Mouse (Mus musculus): Measurements from ENCODE around the gene Abi2. TPM values are rescaled to one million over a fixed set of nuclear protein-coding genes. Genes with fewer than 3 reads are reported as not detected.
A peak's percentile ranks its signal among the peaks of the same experiment; 100 is the strongest.
"Not testable (repeated sequence)": the region's sequence is repeated elsewhere in the genome, so short reads cannot be mapped to it uniquely, and the experiment has no call there.

The Abi2 gene
- polyA plus RNA-seq, 1 experiment from 2014 or later, result 73.2 TPM

DNA sequence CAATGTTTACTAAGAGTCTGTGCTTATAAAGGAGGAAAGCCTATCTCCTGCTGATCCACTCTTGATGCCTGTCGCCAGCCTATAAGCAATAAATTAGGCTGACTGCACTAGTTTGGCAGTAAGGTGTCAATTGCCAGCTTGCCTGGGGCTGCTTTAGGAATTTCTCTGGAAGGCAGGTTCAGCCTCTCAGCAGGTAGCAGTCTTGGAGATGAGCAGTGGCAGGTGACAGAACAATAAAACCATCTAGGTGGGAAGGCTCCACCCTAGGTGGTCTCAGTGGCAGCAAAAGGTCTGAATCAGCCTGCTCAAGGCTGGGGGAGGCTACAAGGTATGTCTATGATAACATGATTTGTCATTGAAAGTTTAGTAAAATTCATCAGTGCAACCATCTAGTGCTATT lies 23.1 kb downstream of the Abi2 start:
- Histone ChIP-seq H3K4me1 (replicated peaks) (peaks cover 6% of the 10 kb centered on the region), H3K4me2 (no peak overlapping the region), H3K9ac (no peak overlapping the region), H3K36me3 (peaks cover 8% of the 10 kb centered on the region; the same call in 1 of the 2 replicates), H3K4me3 (no peak overlapping the region), H3K27me3 (no peaks in the 10 kb centered on the region), H3K9me3 (no peaks in the 10 kb centered on the region), H3K27ac (replicated peaks) (no peak overlapping the region)
- WGBS, result 6% methylated on average over 1 of the region's 1 CpGs
- ATAC-seq (ENCODE audit: low read depth), result no peak

DNA sequence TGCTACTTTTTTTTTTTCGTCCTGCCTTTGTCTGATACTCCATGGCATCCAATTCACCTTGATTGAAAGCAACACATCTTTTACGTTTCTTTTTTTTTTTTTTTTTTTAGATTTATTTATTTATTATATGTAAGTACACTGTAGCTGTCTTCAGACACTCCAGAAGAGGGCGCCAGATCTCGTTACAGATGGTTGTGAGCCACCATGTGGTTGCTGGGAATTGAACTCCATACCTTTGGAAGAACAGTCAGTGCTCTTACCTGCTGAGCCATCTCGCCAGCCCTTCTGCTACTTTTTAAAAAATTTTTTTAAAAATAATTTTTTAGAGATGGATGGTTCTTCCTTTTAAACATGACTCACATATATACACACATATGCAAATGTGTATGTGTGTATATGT lies 32.0 kb downstream of the Abi2 start:
- WGBS, result 86% methylated on average over 5 of the region's 5 CpGs

DNA sequence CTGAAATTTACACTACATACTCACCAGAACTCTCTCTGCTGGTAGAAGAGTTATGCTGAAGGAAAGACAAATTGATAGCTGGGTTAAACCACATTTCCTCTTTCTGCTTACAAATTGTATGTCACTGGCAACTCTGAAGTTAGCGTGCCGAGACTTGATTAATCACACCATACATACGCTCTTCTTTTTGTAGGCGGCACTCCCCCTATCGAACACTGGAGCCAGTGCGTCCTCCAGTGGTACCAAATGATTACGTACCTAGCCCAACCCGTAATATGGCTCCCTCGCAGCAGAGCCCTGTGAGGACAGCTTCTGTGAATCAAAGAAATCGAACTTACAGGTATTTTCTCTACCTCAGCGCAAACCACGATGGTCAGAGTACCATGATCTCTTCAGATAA lies 37.6 kb downstream of the Abi2 start:
- no peak for ATAC-seq (ENCODE audit: low read depth)

More for the DNA sequence above, 32.0 kb downstream of the Abi2 start:
- not testable (repeated sequence) for ATAC-seq (ENCODE audit: low read depth); H3K4me3 ChIP-seq; H3K9me3 ChIP-seq; H3K9ac ChIP-seq; H3K4me1 ChIP-seq (replicated peaks); H3K27me3 ChIP-seq; H3K4me2 ChIP-seq; H3K27ac ChIP-seq (replicated peaks)
- H3K36me3 ChIP-seq, result peaks cover 28% of the 10 kb centered on the region

DNA sequence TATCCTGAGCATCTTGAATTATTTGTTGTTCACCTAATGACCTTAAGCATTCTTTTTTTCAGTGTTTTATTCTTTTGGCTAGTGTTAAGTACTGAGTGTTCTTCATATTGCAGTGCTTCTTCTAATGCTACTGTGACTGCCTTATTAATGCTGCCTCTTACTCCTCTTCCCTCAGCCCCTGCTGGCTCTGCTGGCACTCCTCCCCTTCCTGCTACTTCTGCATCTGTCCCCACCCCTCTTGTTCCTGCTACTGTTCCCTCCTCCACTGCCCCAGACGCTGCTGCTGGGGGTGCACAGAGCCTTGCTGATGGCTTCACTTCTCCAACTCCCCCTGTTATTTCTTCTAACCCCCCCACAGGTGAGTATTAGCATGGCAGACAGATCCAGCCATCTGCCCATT lies 40.5 kb downstream of the Abi2 start:
- Histone ChIP-seq H3K4me3 (no peak overlapping the region), H3K9me3 (no peaks in the 10 kb centered on the region), H3K27ac (replicated peaks) (no peak overlapping the region), H3K9ac (no peak overlapping the region), H3K4me2 (no peak overlapping the region), H3K27me3 (no peaks in the 10 kb centered on the region), H3K36me3 (peaks cover 52% of the 10 kb centered on the region), H3K4me1 (replicated peaks) (no peaks in the 10 kb centered on the region)
- WGBS, result 41% methylated on average over 1 of the region's 1 CpGs
- ATAC-seq (ENCODE audit: low read depth), result no peak

More for the DNA sequence above, 37.6 kb downstream of the Abi2 start:
- H3K36me3 ChIP-seq, result peaks cover 45% of the 10 kb centered on the region
- H3K4me3 ChIP-seq, result no peak overlapping the region
- H3K4me2 ChIP-seq, result no peak overlapping the region
- no peak overlapping the region for H3K27ac ChIP-seq (replicated peaks)
- 82% methylated on average over 12 of the region's 12 CpGs for WGBS
- no peaks in the 10 kb centered on the region for H3K4me1 ChIP-seq (replicated peaks)
- no peaks in the 10 kb centered on the region for H3K27me3 ChIP-seq
- no peak overlapping the region for H3K9ac ChIP-seq
- no peaks in the 10 kb centered on the region for H3K9me3 ChIP-seq

DNA sequence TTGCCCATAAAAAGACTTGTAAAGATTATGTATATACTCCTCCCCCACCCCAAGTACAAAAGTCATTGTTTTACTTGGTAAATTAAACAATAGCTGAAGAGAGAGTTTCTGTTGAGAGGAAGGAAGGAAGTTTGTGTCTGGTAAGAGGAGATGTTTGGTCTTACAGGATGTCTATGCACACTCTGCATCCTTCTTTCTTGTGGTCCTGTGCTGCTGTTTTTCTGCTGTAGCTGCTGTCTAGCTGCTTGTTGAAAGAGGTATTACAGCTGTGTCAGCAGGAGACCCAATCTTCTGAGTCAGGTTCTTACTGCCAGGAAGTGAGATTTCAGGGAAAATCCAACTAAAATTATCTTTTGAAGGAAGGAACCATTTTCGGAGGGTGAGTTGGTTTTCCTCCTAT lies 51.2 kb downstream of the Abi2 start:
- Histone ChIP-seq H3K27me3 (no peaks in the 10 kb centered on the region), H3K9me3 (no peaks in the 10 kb centered on the region), H3K4me1 (replicated peaks) (no peaks in the 10 kb centered on the region), H3K4me3 (no peak overlapping the region), H3K27ac (replicated peaks) (no peak overlapping the region), H3K9ac (no peak overlapping the region), H3K36me3 (peaks cover 31% of the 10 kb centered on the region), H3K4me2 (no peak overlapping the region)
- 88% methylated on average over 1 of the region's 1 CpGs for WGBS
- no peak for ATAC-seq (ENCODE audit: low read depth)

DNA sequence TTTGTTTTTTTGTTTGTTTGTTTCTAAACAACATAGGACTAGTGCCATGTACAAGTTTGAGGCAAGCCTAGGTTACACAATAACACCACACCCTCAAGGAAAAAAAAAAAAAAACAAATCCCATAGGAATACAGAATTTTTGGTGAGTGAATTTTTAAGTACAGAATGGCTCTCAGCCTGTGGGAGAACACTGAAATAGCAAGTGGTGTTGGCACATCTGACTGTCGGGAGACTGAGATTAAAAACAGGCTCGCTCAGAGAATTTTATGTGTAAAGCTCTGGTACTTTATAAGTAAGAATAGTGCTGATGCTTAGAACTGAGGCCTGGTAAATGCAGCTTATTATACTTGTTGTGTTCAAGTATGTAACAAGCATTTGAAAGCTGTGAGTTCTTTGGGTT lies 60.1 kb downstream of the Abi2 start:
- Histone ChIP-seq H3K9me3 (no peaks in the 10 kb centered on the region), H3K36me3 (peaks cover 45% of the 10 kb centered on the region), H3K27me3 (no peaks in the 10 kb centered on the region), H3K27ac (replicated peaks) (no peak overlapping the region), H3K4me3 (no peak overlapping the region), H3K9ac (no peak overlapping the region), H3K4me1 (replicated peaks) (no peaks in the 10 kb centered on the region), H3K4me2 (no peak overlapping the region)
- no peak for ATAC-seq (ENCODE audit: low read depth)
- WGBS, result 87% methylated on average over 2 of the region's 2 CpGs

DNA sequence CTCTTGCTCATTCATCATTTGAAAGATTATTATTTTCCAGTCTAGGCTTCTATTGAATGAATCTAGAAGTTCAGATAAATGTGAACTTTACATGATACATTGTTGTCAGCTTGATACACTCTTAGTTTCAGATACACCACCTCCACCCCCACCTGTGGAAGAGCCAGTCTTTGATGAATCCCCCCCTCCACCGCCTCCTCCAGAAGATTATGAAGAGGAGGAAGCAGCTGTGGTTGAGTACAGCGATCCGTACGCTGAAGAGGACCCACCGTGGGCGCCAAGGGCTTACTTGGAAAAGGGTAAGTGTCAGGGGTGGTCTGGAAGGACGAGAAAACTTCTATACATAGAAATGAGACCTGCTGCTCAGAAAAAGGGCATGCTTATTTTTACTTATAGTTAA lies 61.1 kb downstream of the Abi2 start:
- H3K27ac ChIP-seq (replicated peaks), result no peak overlapping the region
- H3K9ac ChIP-seq, result no peak overlapping the region
- H3K27me3 ChIP-seq, result no peaks in the 10 kb centered on the region
- WGBS, result 92% methylated on average over 7 of the region's 7 CpGs
- no peak overlapping the region for H3K4me3 ChIP-seq
- H3K4me2 ChIP-seq, result no peak overlapping the region
- no peaks in the 10 kb centered on the region for H3K9me3 ChIP-seq
- no peak for ATAC-seq (ENCODE audit: low read depth)
- H3K4me1 ChIP-seq (replicated peaks), result no peaks in the 10 kb centered on the region
- peaks cover 36% of the 10 kb centered on the region for H3K36me3 ChIP-seq

DNA sequence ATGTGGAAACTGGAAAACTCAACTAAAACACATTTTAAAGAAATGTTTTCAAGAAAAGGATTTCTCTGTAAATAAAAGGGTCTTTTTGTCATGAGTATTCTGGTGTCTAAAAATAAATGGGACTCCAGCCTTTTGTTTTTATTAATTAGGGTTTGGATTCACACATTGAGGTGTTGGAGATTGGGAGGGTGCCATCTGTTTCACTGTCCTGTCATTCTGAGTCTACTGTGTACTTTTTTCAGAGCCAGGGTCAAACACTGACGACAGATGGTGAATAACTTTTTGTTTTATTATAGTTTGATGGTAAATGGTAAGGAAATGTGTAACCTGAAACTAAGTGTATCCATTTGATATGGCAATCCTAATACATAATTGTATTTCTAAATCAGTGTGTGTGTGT lies 72.1 kb downstream of the Abi2 start:
- Histone ChIP-seq H3K4me1 (replicated peaks) (no peaks in the 10 kb centered on the region), H3K36me3 (peaks cover 37% of the 10 kb centered on the region), H3K4me3 (no peak overlapping the region), H3K9me3 (no peaks in the 10 kb centered on the region), H3K27me3 (no peaks in the 10 kb centered on the region), H3K9ac (no peak overlapping the region), H3K27ac (replicated peaks) (no peak overlapping the region), H3K4me2 (no peak overlapping the region)
- ATAC-seq (ENCODE audit: low read depth), result no peak
- 45% methylated on average over 1 of the region's 1 CpGs for WGBS

DNA sequence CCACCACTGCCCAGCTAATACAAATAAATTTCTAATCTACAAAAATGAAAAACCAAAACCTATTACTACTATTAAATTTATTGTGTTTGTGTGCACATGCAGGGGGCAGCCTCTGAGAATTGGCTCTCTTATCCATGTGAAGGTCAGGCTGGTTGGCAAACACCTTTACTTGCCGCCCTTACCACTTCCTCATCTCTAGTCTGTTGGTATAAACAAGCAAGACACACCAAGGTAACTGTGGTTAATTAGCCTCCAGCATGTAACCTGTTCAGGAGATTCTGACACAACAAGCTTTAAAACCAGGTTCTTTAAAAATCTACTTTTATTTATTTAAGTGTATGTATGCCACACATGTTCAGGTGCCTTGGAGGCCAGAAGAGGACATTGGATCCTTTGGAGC lies 73.5 kb downstream of the Abi2 start:
- no peaks in the 10 kb centered on the region for H3K4me1 ChIP-seq (replicated peaks)
- H3K4me2 ChIP-seq, result no peak overlapping the region
- no peaks in the 10 kb centered on the region for H3K27me3 ChIP-seq
- H3K36me3 ChIP-seq, result peaks cover 36% of the 10 kb centered on the region
- WGBS, result 95% methylated on average over 1 of the region's 1 CpGs
- H3K27ac ChIP-seq (replicated peaks), result no peak overlapping the region
- no peaks in the 10 kb centered on the region for H3K9me3 ChIP-seq
- no peak overlapping the region for H3K9ac ChIP-seq
- no peak for ATAC-seq (ENCODE audit: low read depth)
- no peak overlapping the region for H3K4me3 ChIP-seq

DNA sequence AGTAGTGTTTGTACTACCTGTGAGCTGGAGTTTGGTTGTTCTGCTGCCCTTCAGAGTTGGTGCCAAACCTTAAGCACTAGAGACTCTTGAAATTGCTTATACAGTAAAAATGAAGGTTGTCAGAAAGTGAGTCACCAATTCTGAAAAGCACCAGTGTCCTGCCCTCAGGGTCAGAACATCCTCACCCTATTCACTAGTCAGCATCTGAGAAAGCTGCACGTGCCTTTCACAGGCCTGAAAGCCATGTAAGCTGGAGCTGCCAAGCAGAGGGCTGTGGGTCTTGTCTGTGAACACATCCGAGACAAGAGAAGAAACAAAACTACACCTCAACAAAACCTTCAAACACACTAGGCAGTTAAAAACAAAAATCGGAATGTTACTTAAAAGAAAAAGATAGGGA lies 76.2 kb downstream of the Abi2 start:
- H3K36me3 ChIP-seq, result peaks cover 52% of the 10 kb centered on the region

DNA sequence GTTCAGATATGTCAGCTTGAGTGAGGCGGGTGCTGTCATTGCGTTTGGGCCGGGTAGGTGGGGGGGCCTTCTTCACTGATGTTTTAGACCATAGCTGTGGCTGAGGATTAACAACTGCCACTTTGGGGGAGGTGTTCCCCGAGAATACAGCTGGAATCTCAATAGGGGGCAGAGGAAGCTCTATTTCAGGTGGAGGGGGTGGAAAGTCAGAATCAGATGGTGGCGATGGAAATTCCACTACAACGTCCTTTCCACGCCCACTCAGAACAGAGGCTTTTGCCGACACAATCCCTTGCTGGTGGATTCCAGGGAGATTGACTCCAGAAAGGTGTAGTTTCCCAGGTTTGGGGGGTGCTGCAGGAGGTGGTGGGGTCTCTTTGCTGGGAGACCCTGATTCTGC lies 79.2 kb downstream of the Abi2 start:
- Histone ChIP-seq H3K27me3 (no peaks in the 10 kb centered on the region), H3K36me3 (peaks cover 73% of the 10 kb centered on the region), H3K4me3 (no peak overlapping the region), H3K4me1 (replicated peaks) (no peaks in the 10 kb centered on the region), H3K27ac (replicated peaks) (no peak overlapping the region), H3K9ac (no peak overlapping the region), H3K4me2 (no peak overlapping the region), H3K9me3 (no peaks in the 10 kb centered on the region)
- ATAC-seq (ENCODE audit: low read depth), result no peak
- WGBS, result 88% methylated on average over 8 of the region's 8 CpGs

More for the DNA sequence above, 76.2 kb downstream of the Abi2 start:
- WGBS, result 77% methylated on average over 3 of the region's 3 CpGs
- H3K4me3 ChIP-seq, result no peak overlapping the region
- no peaks in the 10 kb centered on the region for H3K9me3 ChIP-seq
- no peak overlapping the region for H3K4me2 ChIP-seq
- no peak for ATAC-seq (ENCODE audit: low read depth)
- H3K27ac ChIP-seq (replicated peaks), result no peak overlapping the region
- H3K9ac ChIP-seq, result no peak overlapping the region
- no peaks in the 10 kb centered on the region for H3K4me1 ChIP-seq (replicated peaks)
- H3K27me3 ChIP-seq, result no peaks in the 10 kb centered on the region

DNA sequence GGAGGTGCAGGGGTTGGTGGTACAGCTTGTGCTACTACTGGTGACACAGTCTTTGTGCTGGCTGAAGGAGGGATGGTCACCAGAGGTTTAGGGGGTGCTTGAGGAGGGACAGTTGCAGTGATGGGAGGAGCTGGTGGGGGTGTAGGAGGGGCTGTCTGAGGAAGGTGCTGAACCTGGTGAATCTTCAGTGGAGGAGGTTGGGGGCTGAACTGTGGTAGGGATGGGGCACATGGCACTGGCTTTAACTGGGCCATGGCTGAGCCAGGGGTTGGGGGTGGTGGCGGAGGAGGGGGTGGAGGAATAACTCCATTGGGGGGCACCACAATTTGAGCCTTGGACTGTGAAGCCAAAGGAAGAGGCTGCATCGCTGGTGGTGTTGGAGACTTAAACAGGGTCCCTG lies 80.2 kb downstream of the Abi2 start:
- H3K9ac ChIP-seq, result no peak overlapping the region
- H3K27me3 ChIP-seq, result no peaks in the 10 kb centered on the region
- no peaks in the 10 kb centered on the region for H3K9me3 ChIP-seq
- H3K4me2 ChIP-seq, result no peak overlapping the region
- no peak overlapping the region for H3K4me3 ChIP-seq
- ATAC-seq (ENCODE audit: low read depth), result peak; percentile 29; the same call in 1 of the 2 replicates
- no peak overlapping the region for H3K27ac ChIP-seq (replicated peaks)
- WGBS, result 80% methylated on average over 2 of the region's 2 CpGs
- no peaks in the 10 kb centered on the region for H3K4me1 ChIP-seq (replicated peaks)
- peaks cover 81% of the 10 kb centered on the region for H3K36me3 ChIP-seq

DNA sequence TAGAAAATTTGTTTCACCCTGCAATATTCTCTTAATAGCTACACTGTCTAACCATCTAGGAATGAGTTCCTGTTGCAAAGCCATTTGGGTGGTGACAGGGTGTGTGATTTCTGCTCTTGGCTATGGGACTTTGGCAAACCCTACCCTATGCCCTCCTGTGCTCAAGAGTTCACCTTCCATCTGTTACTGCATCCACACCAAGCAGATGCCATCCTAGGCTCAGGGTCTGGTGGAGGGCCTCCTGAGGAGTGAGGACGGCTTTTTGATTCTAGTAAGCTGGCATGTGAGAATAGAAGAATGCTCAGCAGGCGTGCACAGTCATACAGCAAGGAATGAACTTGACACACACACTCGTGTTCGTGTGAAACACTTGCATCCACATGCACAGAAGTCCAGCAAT lies 81.1 kb downstream of the Abi2 start:
- no peak overlapping the region for H3K9ac ChIP-seq
- H3K27ac ChIP-seq (replicated peaks), result no peak overlapping the region
- H3K36me3 ChIP-seq, result peaks cover 86% of the 10 kb centered on the region
- no peak overlapping the region for H3K4me2 ChIP-seq
- H3K9me3 ChIP-seq, result no peaks in the 10 kb centered on the region
- no peaks in the 10 kb centered on the region for H3K4me1 ChIP-seq (replicated peaks)
- H3K27me3 ChIP-seq, result no peaks in the 10 kb centered on the region
- ATAC-seq (ENCODE audit: low read depth), result no peak
- H3K4me3 ChIP-seq, result no peak overlapping the region
- 86% methylated on average over 4 of the region's 4 CpGs for WGBS
